In the genomic region with DNA sequence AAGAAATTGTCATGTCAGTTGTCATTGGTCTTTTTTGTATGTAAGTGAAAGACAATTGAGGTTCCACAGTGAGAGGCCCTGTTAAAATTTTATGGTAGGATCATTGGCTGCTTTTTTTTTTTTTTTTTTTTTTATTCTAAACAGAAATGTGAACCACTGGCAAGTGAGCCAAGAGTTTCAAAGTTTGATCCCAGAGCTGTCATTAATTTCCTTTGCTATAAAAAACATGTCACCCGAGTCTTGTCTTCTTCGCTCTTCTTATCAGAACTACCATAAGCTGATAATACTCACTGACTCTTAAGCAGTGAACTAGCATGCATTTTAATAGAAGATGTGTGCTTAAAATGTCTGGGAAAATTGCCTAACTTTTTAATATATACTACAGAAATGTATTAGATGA, we compare ENCODE assay signal across 28 mouse cellular contexts.
"Had no signal": no experiment of that assay in that cellular context is flagged by ENCODE, and none has a peak within 500 bp of the region (broad histone marks: within the 10 kb centered on the region; RNA-seq: fewer than 3 reads in every experiment).

No protein-coding gene starts in this region.

- DNase-seq: cerebellum, adult 8-10 months; cerebellum, adult 9-10 months; cerebellum, adult 9-11 months; cerebellum, postnatal 10 days; cerebellum, postnatal 14 days; cerebellum, postnatal 25 days; cerebellum, postnatal 36 days; embryo, embryonic 11 days; forebrain, postnatal 0 days; gastrocnemius, adult 2 months; gastrocnemius, postnatal 10 days; gastrocnemius, postnatal 14 days; gastrocnemius, postnatal 25 days; gastrocnemius, postnatal 36 days; heart, adult 11 months; heart, adult 18-20 months; heart, adult 2 months had no signal

- H3K4me3 ChIP-seq: embryonic facial prominence, embryonic 10.5 days; embryonic facial prominence, embryonic 12.5 days; embryonic facial prominence, embryonic 13.5 days; embryonic facial prominence, embryonic 15.5 days; erythroblast, embryonic 14.5 days; forebrain, embryonic 10.5 days; forebrain, embryonic 12.5 days; forebrain, embryonic 13.5 days; forebrain, embryonic 15.5 days; gastrocnemius, adult 2 months; heart, adult 2 months had no signal

- H3K4me2 ChIP-seq: embryonic facial prominence, embryonic 12.5 days; embryonic facial prominence, embryonic 13.5 days; embryonic facial prominence, embryonic 15.5 days; forebrain, embryonic 12.5 days; forebrain, embryonic 13.5 days; forebrain, embryonic 15.5 days had no signal

- ATAC-seq: forebrain, embryonic 13.5 days; forebrain, embryonic 14.5 days; forebrain, embryonic 15.5 days; forebrain, embryonic 16.5 days; forebrain, postnatal 0 days had no signal

- H3K27ac ChIP-seq: embryonic facial prominence, embryonic 10.5 days; embryonic facial prominence, embryonic 12.5 days; embryonic facial prominence, embryonic 13.5 days; embryonic facial prominence, embryonic 15.5 days; forebrain, embryonic 10.5 days; forebrain, embryonic 12.5 days; forebrain, embryonic 13.5 days; forebrain, embryonic 15.5 days; gastrocnemius, adult 2 months; heart, adult 2 months had no signal

- H3K36me3 ChIP-seq: embryonic facial prominence, embryonic 10.5 days; embryonic facial prominence, embryonic 12.5 days; embryonic facial prominence, embryonic 13.5 days; embryonic facial prominence, embryonic 15.5 days; forebrain, embryonic 10.5 days; forebrain, embryonic 12.5 days; forebrain, embryonic 15.5 days had no signal

- H3K9ac ChIP-seq: embryonic facial prominence, embryonic 12.5 days; embryonic facial prominence, embryonic 13.5 days; embryonic facial prominence, embryonic 15.5 days; forebrain, embryonic 12.5 days; forebrain, embryonic 13.5 days; forebrain, embryonic 15.5 days; forebrain, postnatal 0 days had no signal

- H3K4me1 ChIP-seq: embryonic facial prominence, embryonic 10.5 days; embryonic facial prominence, embryonic 12.5 days; embryonic facial prominence, embryonic 13.5 days; embryonic facial prominence, embryonic 15.5 days; forebrain, embryonic 10.5 days; forebrain, embryonic 12.5 days; forebrain, embryonic 13.5 days; forebrain, embryonic 15.5 days had no signal

- H3K9me3 ChIP-seq: embryonic facial prominence, embryonic 10.5 days; embryonic facial prominence, embryonic 12.5 days; embryonic facial prominence, embryonic 15.5 days; forebrain, embryonic 10.5 days; forebrain, embryonic 12.5 days; forebrain, embryonic 13.5 days; forebrain, embryonic 15.5 days had no signal

- H3K27me3 ChIP-seq: embryonic facial prominence, embryonic 12.5 days; embryonic facial prominence, embryonic 13.5 days; embryonic facial prominence, embryonic 15.5 days; forebrain, embryonic 12.5 days; forebrain, embryonic 13.5 days; forebrain, embryonic 15.5 days had no signal
